Mouse (Mus musculus): ENCODE measurements around the gene Psmb5.

Gene Psmb5

DNA sequence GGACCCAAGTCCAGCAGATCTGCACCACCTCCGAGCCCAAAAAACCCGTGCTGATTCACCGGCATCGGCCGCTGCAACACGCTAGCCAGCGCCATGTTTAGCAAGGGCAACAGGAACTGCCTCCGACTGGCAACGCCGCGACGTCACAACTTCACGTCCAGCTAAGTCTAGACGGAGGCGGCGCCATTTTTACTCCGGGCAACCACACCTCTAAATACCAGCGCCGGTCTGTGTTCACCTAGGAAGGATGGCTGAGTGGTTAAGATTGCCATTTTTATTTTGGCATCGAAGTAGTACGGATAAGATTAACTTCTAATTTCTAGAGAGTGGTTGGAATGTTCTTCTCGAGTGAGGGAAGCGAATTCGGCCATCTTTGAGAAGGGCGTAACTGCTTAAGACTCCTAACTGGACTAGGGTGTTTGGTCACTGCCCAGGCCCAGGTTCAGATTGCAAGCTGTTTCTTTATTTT lies at the start of gene Psmb5:
TSS of gene Psmb5 (minus strand) at position 126 of the 469 bp plus-strand sequence.
- in situ Hi-C loops (cut with MboI), result no loop called here

DNA sequence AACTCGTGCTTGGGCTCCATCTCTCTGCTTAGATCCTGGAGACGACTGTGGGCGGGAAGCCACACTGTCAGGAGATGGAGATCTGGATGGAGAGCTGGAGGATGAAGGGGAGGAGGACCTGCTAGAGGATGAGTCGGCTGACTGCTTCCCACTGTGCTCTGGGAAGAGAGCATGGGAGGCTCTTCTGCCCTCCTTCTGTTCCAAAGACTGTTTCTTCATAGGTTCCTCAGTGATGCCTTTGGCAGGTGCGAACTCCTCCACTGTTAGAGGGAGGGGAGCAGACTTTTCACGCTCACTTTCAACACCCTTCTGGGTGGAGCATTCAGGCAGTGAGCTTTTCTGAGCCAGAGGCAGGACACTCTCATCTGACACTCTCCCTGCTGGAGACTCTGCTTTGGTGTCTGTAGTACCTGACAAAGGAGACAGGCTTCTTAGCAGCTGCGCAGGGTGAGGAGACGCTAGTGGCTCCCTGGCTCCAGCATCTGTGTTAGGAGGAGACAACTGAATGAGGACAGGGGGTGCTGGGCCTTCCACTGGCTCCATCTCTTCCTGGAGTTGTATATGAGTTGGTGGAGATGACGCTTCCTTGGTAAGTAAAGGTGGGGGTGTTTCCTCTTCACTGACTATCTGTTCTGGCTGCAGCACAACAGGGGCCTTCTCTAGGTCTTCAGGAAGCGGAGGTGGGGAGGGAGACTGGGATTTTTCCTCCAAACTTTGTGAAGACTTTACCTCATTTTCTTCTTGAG lies 46.8 kb upstream of the Psmb5 start:
- in situ Hi-C loops (cut with MboI), result loop anchor here (25.0 kb wide), 1 partner anchor 602 kb away; no protein-coding TSS in a partner anchor

DNA sequence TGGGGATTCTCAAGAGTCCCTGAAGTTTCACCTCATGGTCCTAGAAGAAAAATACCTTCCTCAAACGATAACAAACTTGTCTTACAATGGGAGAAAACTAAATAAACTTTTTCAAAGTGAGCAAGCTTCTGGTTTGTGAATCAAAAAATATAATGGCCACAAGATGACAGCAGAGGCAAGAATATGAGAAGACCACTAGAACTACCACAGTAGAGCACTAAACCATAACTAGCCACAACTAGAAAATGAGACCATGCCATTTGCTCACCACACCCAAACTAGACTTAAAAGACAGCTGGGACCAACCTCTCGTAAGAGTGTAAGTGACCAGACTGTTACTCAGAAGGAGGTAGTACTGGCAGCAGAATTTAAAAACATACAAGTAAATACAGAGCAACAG lies 42.2 kb upstream of the Psmb5 start:
- in situ Hi-C loops (cut with MboI), result loop anchor here (25.0 kb wide), 1 partner anchor 598 kb away; no protein-coding TSS in a partner anchor

DNA sequence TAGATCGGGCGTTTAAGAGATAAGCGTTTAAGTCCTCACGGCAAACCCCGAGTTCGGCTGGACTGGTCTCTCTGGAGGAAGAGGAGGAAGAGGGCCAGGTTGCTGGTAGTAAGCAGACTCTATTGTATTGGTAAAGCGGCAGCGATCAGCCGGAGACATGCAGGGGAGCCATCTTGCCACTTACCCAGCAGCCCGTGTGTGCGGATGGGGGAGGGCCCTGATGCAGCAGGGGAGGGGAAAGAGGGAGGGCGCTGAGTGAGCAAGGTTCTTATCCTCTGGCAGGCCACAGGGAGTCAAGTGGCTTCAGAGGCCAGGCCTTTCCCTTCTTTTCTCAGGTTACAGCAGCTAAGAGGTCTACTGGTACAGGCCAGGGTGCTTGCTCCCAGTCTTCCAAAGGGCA lies 35.7 kb upstream of the Psmb5 start:
- in situ Hi-C loops (cut with MboI), result loop anchor here (25.0 kb wide), 1 partner anchor 591 kb away; no protein-coding TSS in a partner anchor

DNA sequence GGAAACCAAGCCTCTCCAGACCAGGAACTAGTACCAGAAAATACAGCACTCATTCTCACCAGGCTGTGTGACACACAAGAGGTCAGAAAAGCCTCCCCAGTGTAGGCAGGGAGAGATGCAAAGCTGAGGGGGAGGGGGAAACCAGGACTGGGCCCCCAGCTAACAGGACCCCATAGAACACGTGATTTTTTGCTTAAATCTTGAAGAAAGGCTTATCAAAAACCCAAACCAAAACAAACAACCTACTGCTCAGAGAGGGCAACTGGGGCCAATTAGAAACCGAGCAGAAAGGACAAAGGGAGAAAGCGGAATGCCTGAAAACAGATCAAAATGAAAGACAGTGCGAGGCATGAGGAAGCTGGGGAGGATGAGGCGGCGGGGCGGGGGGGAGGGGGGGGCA lies 35.0 kb upstream of the Psmb5 start:
- in situ Hi-C loops (cut with MboI), result loop anchor here (25.0 kb wide), 1 partner anchor 590 kb away; no protein-coding TSS in a partner anchor

DNA sequence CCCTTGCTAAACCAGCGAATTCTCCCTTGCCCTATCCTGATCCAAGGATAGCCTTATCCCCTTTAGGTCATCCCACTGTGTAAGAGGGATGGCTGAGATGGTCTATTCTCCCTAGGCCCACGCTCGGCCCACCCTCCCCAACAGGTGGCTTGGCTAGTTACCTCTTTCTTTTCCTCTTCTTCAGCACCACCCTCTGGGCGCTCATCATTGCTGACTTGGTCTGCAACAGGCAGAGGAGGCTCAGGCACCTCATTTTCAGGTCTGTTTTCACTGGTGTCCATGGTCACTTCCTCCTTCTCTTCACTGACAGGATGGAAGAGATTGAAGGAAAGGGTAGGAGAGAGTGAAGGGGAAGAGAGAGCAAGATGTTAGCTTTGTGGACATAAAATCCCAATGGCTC lies 33.7 kb upstream of the Psmb5 start:
- in situ Hi-C loops (cut with MboI), result loop anchor here (25.0 kb wide), 1 partner anchor 589 kb away; no protein-coding TSS in a partner anchor

DNA sequence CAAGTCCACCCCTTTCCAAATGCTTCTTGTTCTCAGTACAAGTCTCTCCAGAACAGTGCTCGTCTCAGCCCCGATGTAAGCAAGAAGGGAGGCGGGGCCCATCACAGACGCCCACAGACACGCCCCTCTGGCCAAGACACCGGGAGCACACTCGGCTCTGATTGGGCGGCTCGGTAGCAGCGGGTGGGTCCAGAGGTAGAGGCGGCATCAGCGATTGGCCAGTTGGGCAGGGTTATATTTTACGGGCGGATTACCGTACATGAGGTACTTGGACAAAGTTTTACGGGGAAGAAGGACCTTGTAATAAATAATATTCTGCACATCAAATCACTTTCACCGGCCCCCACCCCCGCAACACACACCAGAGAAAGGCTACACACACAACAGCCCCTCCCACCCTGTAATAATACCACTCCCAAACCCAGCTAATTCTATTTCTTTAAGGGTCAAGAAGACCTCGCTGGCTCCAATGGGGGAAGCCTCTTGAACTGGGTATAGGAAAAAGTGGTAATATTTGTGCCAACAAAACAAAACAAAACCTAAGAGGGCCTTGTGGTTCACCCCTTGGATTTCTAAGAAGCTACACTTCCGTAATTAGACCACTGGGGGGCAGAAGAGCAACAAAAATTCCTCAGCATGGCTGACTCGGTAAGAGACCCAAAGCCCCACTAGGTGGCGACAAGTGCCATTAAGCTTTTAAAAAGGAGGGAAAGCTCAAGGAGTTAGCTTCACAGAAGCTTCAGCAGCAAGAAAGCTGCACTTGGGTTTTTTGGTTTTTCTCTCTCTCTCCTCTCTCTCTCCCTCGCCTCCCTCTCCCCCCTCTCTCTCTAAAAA lies 33.0 kb upstream of the Psmb5 start:
- in situ Hi-C loops (cut with MboI), result loop anchor here (25.0 kb wide), 1 partner anchor 589 kb away; no protein-coding TSS in a partner anchor

DNA sequence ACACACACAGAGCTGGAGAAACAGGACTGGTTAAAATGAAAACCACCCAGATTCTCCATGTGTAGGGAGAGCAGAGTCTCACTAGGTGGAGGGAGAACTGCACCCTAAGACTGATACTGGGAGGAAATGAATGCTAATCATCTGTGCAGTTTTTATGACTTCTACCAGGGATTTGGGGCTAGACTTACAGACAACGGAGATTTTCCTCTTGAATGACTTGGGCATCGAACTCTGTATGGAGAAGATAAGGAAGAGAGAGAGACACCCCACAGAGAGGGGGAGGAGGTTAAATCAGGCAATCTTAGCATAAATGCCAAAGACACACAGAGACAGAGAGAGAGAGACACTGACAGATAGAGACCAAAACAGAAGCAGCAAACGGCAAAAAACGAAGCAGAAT lies 30.1 kb upstream of the Psmb5 start:
- in situ Hi-C loops (cut with MboI), result no loop called here

DNA sequence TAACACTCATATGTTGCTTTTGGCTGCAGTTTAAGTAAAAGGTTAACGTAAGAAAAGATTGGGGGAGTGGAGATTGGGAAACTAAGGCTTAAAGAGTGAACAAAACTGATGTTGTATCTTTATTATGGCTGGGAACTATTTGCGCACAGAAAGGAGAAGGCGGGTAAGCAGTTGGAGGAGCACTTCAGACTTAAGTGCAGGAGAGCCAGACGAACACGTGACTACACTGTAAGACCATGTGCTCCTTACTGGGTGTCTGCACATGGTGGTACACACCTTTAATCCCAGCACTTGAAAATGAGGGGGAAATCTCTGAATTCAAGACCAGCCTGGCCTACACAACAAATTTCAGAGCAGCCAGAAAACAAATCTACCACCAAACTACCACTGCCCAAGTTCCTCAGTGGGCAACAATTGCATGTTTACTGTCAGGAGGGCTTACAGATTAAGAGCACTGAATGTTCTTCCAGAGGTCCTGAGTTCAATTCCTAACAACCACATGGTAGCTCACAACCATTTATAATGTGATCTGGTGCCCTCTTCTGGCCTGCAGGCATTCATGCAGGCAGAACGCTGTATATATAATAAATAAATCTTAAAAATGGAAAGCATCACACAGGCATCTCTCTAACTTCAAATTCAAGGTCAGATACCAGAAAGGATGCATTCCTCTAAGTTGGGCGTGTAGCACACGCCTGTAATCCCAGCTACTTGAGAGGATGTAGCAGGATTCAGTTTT lies 29.2 kb upstream of the Psmb5 start:
- in situ Hi-C loops (cut with MboI), result no loop called here

DNA sequence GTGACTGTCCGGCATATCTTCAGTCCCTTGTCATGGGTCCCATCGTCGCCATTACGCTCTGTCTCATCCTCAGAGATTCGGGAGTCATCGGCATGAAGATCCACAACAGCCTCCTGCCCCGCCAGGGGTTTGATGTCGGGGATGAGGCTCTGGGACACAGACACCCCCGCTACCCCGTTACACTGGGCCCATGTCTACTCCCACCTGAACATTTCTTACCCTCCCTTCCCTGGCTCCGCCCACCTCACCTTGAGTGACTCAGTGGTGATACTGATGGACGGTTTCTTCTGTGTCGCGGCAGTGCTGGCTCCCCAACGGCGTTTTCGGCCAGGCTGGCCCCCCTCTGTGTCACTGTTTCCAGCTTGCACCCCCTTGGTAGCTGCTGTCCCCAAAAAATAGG lies 28.6 kb upstream of the Psmb5 start:
- in situ Hi-C loops (cut with MboI), result no loop called here

DNA sequence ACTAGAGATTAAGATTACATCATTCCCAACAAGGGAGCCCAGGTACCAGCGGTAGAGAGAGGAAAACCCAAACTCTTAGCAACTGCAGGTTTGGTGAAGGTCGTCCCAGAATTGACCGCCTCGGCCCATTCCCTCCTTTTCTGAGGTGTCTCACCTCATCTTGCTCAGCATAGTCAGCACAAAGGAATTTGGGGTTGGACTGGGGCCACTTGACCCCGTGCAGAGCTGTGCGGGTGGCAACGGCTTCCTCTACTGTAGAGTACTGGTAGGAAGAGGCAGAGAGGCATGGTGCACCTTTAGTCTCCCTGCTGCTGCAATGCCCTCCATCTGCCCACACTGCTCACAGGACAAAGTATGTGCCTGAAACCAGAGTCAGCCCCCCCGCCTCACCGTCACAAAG lies 26.5 kb upstream of the Psmb5 start:
- in situ Hi-C loops (cut with MboI), result no loop called here

DNA sequence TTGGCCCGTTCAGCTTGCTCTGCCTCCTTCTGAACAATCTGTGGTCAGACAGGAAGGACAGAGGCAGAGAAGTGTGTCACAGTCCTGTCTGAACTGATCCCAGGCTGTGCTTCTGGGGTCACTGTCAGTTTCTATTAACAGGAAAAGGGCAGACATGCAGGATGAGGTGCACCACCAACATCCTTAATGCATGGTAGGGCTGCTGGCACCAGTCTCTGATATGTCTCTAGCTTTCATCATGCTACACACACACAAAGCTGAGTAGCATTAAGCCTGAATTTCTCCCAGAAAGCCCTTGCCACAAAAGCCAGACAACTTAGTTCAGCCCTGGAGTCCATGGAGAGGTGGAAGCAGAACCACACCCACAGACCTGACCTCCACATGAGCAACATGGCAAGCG lies 25.2 kb upstream of the Psmb5 start:
- in situ Hi-C loops (cut with MboI), result no loop called here

DNA sequence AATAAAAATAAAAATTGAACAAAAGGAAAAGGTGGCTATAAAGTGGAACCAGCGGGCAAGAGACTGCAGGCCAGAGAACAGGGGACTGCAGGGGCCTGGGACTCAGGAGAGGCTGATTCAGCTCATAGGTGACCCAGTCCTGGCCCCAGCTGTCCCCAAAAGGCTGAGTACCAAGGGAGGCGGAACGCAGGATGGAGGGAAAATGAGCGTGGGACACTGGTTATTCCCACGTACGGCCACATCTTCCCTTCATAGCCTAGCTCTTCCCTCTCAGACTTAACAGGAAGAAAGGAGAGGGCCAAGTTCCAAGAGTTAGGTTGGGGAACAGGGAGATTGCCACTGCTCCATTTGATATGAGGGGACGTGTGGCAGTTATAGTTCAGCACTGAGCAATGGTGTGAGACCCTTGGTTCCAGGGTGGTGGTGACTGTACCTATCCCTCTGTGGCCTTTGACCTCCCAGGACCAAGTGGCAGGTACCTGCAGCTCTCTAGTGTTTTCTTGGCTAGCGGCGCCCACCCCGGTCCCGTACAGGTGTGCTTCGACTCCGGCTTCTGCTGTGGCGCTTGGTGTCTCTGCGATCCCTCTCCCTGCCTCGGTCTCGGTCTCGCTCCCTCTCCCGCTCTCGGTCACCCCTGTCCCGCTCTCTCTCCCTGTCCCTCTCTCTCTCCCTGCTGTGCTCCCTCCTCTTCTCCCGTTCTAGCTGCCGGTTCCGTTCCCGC lies 24.6 kb upstream of the Psmb5 start:
- in situ Hi-C loops (cut with MboI), result no loop called here

DNA sequence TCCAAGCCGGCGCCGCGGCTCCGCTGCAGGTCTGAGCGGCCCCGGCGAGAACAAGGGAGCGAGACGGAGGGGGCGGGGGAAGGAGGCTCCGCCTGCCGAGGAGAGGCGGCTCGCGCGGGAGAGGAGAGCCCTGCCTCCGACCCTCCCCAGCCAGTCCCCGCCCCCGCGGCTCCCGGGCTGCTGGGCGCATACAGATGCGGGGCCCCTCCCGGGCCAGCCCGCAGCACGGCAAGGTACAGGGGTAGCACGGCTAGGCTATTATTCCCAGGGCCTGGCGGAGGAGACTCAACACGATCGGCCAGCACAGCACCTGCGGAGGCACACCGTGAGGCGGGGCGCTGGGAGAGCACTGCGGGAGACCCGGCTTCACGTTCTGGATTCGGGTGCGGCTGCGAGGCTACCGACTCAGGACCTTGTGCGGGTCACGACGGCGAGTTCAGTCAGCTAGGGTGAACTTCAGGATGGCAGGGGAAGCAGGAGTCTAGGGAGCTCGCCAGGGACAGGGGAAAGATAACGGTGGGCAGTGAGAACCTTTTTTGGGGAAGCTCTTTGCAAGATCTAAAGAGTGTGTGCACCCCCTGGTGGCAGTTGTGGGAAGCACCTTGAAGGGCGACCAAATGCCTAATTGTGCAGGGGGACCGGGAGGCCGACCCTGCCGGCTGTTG lies 23.6 kb upstream of the Psmb5 start, which contains the start of gene Cdh24:
TSS of gene Cdh24 (minus strand) at position 60 of the 665 bp plus-strand sequence.
- in situ Hi-C loops (cut with MboI), result no loop called here

DNA sequence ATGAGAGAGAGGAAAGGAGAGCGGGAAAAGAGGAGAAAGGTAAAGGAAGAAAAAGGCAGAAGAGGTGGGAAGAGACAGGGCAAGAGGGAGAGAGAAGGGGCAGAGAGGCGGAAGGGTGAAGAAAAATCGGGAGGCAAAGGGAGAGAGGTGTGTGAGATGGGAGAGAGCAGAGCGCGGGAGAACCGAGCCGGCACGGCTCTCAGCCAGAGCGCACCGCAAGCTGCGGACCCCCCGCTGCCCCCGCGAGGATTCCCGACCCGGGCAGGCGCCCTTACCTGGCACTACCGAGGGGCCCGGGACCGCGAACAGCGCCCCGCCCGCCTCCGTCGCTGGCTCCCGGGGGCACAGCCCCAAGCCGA lies 23.1 kb upstream of the Psmb5 start, which contains the start of gene Gm17606:
TSS of gene Gm17606 (plus strand) at position 7 of the 359 bp plus-strand sequence.
- in situ Hi-C loops (cut with MboI), result no loop called here

DNA sequence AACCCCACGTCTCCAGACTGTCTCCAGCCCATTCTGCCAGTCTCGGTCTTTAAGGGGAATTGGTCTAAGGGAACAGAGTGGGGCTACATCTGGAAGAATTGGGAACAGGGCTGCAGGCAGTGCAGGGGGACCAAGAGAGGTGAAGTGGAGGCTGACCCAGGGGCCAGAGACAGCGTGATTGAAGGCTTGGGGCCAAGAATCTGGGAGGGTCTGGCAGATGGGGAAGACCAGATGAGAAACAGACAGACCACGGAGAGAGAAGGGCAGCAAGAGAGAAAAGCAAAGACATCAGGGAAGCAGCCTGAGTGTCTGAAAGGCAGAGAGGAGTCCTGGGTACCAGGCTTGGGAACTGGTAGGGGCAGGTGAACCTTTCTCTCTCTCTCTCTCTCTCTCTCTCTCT lies 22.3 kb upstream of the Psmb5 start:
- in situ Hi-C loops (cut with MboI), result no loop called here

DNA sequence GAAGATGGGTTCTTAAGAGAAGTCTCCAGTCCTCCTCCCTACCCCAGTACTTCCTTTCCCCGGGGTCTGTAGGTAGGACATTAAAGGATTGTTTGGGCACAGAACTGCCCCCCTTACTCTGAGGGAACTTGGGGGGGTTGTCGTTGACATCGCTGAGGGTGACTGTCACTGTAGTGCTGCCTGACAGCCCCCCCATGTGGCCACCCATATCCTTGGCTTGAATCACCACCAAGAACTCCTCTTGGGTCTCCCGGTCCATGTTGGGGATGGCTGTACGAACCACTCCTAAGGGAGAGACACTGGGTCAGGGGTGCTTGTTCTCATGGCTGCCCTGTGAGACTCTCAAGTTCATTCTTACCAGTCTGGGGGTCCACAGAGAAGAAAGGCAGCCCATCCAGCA lies 20.4 kb upstream of the Psmb5 start:
- in situ Hi-C loops (cut with MboI), result no loop called here

DNA sequence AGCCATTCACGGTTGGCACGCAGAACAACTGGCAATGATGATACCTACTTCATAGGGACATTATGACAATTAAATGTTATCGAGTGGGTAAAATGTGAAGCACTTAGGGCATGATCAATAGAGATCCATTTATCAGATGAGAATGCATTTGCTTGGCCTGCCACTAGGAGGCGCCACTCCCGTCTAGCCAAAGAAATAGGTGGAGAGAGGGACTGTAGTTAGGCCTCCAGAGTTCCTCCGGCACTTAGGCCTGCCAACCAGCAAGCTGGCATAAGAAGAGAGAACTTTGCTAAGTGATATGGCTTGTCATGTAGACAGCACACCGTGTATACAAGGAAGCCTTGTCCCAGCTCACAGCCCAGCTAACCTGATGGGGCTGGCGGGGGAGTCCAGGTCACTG lies 19.1 kb upstream of the Psmb5 start:
- in situ Hi-C loops (cut with MboI), result no loop called here

DNA sequence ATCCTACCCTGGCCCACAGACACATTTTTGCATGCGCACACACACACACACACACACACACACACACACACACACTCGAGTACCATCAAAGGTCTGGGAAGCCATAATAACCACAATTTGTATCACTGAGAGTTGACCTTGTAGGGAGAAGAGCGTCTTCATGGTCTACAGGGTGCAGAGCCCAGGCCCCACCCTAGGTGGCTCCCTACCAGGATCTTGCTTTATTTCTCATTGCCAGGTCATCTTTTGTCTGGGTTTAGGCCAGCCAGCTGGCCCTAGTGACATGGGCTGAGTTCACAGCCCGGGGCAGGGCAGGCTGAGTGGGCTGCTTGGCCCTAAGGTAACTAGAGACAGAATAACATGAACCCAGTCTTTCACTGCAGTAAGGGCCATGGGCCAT lies 16.4 kb upstream of the Psmb5 start:
- in situ Hi-C loops (cut with MboI), result no loop called here

DNA sequence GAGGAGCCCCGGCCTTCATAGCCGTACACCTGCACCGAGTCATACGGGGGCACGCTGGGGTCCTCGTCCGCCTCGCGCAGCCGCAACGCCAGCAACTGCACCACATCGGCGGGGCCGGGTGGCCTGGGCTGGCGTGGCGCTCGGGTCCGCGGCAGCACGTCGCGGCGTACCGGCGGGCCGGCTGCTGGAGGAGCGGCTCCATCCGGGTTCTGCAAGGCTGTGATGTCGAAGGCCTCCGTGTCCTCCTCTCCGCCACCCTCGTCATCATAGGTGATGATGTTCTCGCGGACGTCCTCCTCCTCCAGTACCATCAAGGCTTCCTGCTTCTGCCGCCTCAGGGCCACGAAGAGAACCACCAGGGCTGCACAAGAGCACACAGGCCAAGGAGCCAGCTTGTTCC lies 14.4 kb upstream of the Psmb5 start:
- in situ Hi-C loops (cut with MboI), result no loop called here

DNA sequence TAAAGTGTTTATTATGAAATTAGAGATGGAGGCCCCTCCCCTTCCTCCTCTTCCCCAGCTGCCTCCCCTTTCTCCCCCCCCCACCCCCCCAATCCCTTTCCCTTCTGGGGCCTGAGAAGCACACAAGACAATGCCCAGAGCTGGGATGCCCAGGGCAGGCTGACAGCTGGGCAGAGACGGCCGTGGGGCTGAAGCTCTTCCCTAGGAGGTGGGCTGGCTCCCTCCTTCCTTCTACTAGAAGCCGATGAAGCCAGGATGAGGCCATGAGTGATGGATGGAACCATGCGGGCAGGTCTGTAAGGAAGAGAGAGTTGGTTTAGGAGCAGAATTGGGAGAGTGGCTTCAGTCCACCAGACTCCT lies 13.4 kb upstream of the Psmb5 start:
- in situ Hi-C loops (cut with MboI), result no loop called here

All from mature B cell (primary cell).